In the genomic region with DNA sequence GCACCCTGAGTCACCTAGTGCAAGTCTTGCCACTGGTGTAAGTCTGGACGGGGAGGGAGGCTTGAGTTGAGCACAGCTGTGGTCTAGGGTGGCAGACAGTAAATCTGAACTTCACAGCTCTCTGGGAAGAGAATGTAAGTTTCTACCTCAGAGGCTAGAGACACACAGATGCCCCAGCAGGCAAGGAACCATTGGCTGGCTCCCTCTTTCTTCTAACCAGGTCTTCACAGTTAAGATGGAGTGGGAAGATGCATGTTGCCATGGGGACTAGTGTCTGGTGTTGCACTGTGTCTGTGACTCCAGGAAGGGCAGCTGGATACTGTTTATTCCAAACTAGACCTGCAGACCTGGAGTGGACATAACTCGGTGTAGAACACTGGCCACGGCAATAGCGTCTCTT, we compare ENCODE assay signal across 24 mouse cellular contexts.
"Had no signal": no experiment of that assay in that cellular context is flagged by ENCODE, and none has a peak within 500 bp of the region (broad histone marks: within the 10 kb centered on the region; RNA-seq: fewer than 3 reads in every experiment).

No protein-coding gene starts in this region.

- H3K4me3 ChIP-seq: gastrocnemius, adult 2 months; heart, embryonic 10.5 days; heart, embryonic 12.5 days; hindbrain, embryonic 10.5 days; hindbrain, embryonic 12.5 days; intestine, embryonic 15.5 days; limb, embryonic 10.5 days; limb, embryonic 12.5 days; liver, embryonic 13.5 days had no signal

- ATAC-seq: hindbrain, embryonic 16.5 days; inflammation-experienced regulatory T-cells, adult 6 months; intestine, embryonic 15.5 days; intestine, postnatal 0 days had no signal

- H3K27ac ChIP-seq: gastrocnemius, adult 2 months; heart, embryonic 10.5 days; hindbrain, embryonic 10.5 days; hindbrain, embryonic 12.5 days; hindbrain, embryonic 14.5 days; intestine, embryonic 15.5 days; limb, embryonic 10.5 days; limb, embryonic 12.5 days; liver, embryonic 13.5 days had no signal

- DNase-seq: gastrocnemius, adult 2 months; gastrocnemius, postnatal 10 days; gastrocnemius, postnatal 25 days; heart, adult 18-20 months; heart, postnatal 10 days; heart, postnatal 4 days; kidney, adult 18-20 months; kidney, adult 8-10 months; kidney, postnatal 10 days; kidney, postnatal 25 days; kidney, postnatal 4 days; liver; liver, embryonic 13.5 days had no signal
